Mouse (Mus musculus) erythroblast, embryonic 14.5 days (primary cell): ENCODE measurements at regions not wholly inside any gene's neighbourhood (a gene's known extent, or its start where the extent isn't known, plus 50 kb on each side); places are given as distances from the start of the nearest gene placed in this dataset.

Source experiments
- GATA1 ChIP-seq: IDR thresholded peaks from 2 replicates; pipeline ENCODE4 v1.6.1; 2012; ENCODE audit warnings: low read length, inconsistent platforms, mixed read lengths
- TAL1 ChIP-seq: IDR thresholded peaks from 3 replicates; pipeline ENCODE4 v1.6.1; 2012; ENCODE audit warnings: low read length, inconsistent platforms, mixed read lengths

DNA sequence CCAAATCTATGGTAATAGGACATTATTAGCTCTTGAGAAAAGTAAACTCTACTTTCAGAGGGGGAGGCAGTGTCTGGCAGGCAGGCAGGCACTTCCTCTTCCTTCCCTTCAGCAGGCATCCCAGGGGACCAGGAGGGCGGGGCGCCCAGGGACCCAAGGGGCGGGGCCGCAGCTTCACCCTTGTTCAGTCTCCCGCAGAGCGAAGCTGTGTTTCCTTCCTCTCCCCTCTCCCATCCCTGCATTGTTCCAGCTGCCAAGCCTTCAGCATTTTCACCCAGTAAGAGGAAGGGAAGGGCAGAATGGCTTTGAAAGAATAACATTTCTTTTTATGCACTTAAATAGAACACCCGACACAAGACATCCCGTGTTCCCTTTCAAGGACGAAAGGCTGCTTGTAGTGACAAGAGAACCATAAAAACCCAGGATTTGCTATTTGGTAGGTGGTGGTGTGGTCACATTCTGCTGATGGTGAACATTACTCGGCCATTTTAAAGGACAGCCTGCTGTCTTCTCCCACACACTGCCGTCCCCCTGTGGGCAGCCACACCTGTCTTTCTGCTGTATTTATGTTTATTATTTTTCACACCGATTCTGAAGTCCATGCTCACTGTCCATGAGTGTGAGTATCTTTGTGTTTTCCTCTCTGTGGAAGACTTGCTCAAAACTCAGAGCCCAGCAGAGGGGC is 134.9 kb downstream of the Btg1 start:
- TF ChIP-seq TAL1 (no peak), GATA1 (no peak)
